Mouse (Mus musculus) kidney, embryonic 16.5 days (tissue): ENCODE measurements around the gene Lrrc8e. TPM values are rescaled to one million over a fixed set of nuclear protein-coding genes. Genes with fewer than 3 reads are reported as not detected.

Experiments
- ATAC-seq: fragments of 200-750 bp; cut with Nextera tagmentation; 2 replicates; pipeline ENCODE4 v1.8.0; 2017; ENCODE audit warnings: moderate TSS enrichment; ENCODE audit not compliant: low FRiP score, low TSS enrichment
- H3K27ac ChIP-seq: fragments of 300-500 bp; sonication (generic); 2 replicates; pipeline ENCODE4 v1.5.1; 2014; ENCODE audit warnings: low read length
- H3K27me3 ChIP-seq: fragments of 300-500 bp; sonication (generic); 2 replicates; pipeline ENCODE4 v1.6.1; 2014; ENCODE audit warnings: low read length, control low read depth, mixed read lengths; ENCODE audit not compliant: insufficient read depth
- H3K36me3 ChIP-seq: fragments of 300-500 bp; sonication (generic); 2 replicates; pipeline ENCODE4 v1.6.1; 2014; ENCODE audit warnings: low read length, control low read depth, mixed read lengths; ENCODE audit not compliant: insufficient read depth
- H3K4me1 ChIP-seq: fragments of 300-500 bp; sonication (generic); 2 replicates; pipeline ENCODE4 v1.6.1; 2014; ENCODE audit warnings: low read length, control low read depth, mixed read lengths; ENCODE audit not compliant: insufficient read depth
- H3K4me2 ChIP-seq: fragments of 300-500 bp; sonication (generic); replicated peaks from 2 replicates; pipeline ENCODE4 v1.6.1; 2014; ENCODE audit warnings: low read depth, low read length
- H3K4me3 ChIP-seq: fragments of 300-500 bp; sonication (generic); 2 replicates; pipeline ENCODE4 v1.5.1; 2014; ENCODE audit warnings: mild to moderate bottlenecking, low read length
- H3K9ac ChIP-seq: fragments of 300-500 bp; sonication (generic); replicated peaks from 2 replicates; pipeline ENCODE4 v1.6.1; 2014; ENCODE audit warnings: low read length
- H3K9me3 ChIP-seq: fragments of 300-500 bp; sonication (generic); 2 replicates; pipeline ENCODE4 v1.6.1; 2016; ENCODE audit warnings: low read length, control low read depth
- WGBS: fragments of 180-500 bp; shearing (Covaris S2); extraction: QIAGEN DNeasy Blood & Tissue Kit; methylation state at CpG from one replicate; pipeline ENCODE4 v1.1.7; 2014; 5-methylcytosine and 5-hydroxymethylcytosine counted together
- polyA plus RNA-seq: library from polyadenylated mRNA; unstranded; fragments of >200 nt; fragmentation: Nextera tagmentation; extraction: Ambion mirVana; gene quantifications from 2 replicates; pipeline ENCODE4 v1.2.1, GENCODE M21; 2015

Gene Lrrc8e
- polyA plus RNA-seq, 1 experiment from 2014 or later, result 1.4 TPM

DNA sequence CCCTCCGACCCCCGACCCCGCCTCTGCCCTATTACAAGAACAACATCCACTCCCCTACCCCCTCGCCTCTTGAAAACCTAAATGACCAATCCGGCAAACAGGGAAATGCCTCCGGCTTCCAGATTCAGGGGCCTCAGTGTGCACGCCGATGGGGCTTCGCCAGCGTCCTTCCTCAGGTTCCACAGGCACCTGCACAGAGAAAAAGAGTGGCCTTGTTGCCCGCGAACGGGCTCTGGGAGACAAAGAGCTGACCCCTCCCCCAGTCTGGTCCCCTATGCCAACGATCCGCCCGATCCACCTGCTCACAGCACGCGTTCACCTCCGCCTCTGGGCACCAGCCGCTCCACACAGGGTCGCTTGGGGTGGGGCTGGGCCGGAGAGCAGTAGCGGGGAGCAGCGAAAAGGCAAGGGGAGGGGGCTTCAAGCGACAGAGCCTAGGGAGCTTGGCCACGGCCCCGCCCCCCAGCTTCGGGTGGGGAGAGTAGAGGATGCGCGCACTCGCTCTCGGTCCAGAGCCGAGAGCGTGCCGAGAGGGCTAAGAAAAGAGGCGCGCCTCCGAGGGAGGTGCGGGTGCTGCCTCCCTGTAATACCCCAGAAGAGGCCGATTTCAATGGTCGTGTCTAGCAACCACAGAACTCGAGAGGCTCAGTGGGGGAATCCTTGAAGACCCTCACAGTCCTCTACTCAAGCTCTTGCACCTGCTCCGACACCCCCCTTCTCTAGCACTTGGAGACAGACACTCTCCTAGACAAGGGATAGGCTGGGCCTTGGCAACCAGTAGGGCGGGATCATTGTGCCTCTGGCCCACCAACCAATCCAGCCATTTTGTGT lies 9.6 kb upstream of the Lrrc8e start, which contains the start of gene Prr36:
Prr36 (minus strand) TSS at position 669 of the 831 bp plus-strand sequence.
- H3K9me3 ChIP-seq, result no peaks in the 10 kb centered on the region
- peak; percentile 60 for ATAC-seq
- peaks cover 39% of the 10 kb centered on the region for H3K27me3 ChIP-seq
- peak within 1 kb of the TSS; percentile 66 for H3K4me2 ChIP-seq
- H3K27ac ChIP-seq, result no peak within 1 kb of the TSS
- 2% methylated on average over 44 of the region's 44 CpGs for WGBS
- H3K9ac ChIP-seq, result peak within 1 kb of the TSS; percentile 64
- H3K36me3 ChIP-seq, result no peaks in the 10 kb centered on the region
- peaks cover 30% of the 10 kb centered on the region for H3K4me1 ChIP-seq
- H3K4me3 ChIP-seq, result peak within 1 kb of the TSS; percentile 46

DNA sequence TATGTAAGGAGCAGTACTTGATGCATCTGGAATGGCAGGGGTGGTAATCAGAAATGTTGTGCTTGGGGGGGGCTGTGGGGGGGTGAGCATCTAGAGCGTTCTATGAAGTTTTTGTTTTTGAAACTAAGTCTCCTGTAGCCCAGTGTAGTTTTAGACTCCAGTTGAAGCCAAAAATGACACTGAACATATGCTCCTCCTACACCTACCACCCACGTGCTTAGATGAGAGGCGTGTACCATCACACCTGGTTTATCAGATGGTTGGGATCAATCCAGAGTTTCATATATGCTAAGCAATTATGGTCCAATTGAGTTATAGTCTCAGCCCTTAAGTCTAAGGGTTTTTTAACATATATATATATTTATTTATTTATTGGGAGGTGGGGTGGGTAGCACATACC lies 7.0 kb upstream of the Lrrc8e start:
- 88% methylated on average over 3 of the region's 3 CpGs for whole genome bisulfite sequencing
- no peak for ATAC-seq
- H3K9me3 ChIP-seq, result no peaks in the 10 kb centered on the region
- peaks cover 35% of the 10 kb centered on the region for H3K27me3 ChIP-seq
- H3K36me3 ChIP-seq, result no peaks in the 10 kb centered on the region
- H3K4me2 ChIP-seq, result no peak overlapping the region
- no peak overlapping the region for H3K9ac ChIP-seq
- H3K27ac ChIP-seq, result no peak overlapping the region
- H3K4me3 ChIP-seq, result no peak overlapping the region
- H3K4me1 ChIP-seq, result peaks cover 11% of the 10 kb centered on the region; the same call in 1 of the 2 replicates

DNA sequence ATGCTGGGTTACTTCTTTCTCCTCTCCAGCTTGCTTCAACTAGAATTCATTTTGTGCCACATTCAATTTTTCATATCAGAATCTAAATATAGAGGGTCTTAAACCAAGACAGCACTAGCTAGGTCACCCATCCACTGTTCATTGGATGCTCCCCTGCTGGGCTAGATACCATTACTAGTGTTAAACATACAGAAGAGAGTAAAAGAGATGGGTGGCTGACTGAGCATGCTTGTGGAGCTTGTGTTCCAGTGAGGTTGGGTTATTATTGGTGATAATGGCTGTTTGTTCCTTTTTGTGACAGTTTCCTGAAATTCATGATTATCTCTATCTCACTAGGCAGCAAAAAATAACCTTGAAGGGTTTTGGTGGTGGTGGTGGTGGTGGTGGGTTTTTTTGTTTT lies 4.6 kb upstream of the Lrrc8e start:
- H3K4me3 ChIP-seq, result no peak overlapping the region
- no peak for ATAC-seq
- H3K27ac ChIP-seq, result no peak overlapping the region
- no peak overlapping the region for H3K9ac ChIP-seq
- no peaks in the 10 kb centered on the region for H3K9me3 ChIP-seq
- H3K4me2 ChIP-seq, result no peak overlapping the region
- H3K36me3 ChIP-seq, result no peaks in the 10 kb centered on the region
- peaks cover 6% of the 10 kb centered on the region for H3K4me1 ChIP-seq
- H3K27me3 ChIP-seq, result peaks cover 13% of the 10 kb centered on the region

DNA sequence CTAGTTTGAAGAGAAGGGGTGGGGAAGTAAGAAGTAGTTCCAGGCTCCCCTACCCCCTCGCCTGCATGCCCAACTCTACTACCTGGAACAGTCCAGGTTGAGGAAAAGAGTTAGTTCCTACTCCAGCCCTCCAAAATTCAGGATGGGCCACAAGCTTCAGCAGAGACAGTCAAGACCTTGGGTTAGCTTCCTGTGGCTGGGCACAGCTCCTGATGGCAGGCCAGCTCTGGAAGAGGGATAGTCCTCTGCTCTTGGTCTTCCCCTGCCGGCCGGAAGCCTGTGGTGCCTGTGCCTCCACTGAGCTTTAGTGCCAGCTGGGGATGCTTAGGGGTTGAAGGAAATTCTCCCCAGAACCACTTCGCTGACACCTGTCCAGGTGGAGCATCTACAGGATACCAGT lies 304 bp upstream of the Lrrc8e start:
- Histone ChIP-seq H3K36me3 (no peaks in the 10 kb centered on the region), H3K27ac (no peak overlapping the region), H3K9me3 (no peaks in the 10 kb centered on the region), H3K4me2 (peak overlapping the region; percentile 60), H3K4me1 (peaks cover 7% of the 10 kb centered on the region), H3K27me3 (peaks cover 2% of the 10 kb centered on the region; the same call in 1 of the 2 replicates), H3K4me3 (peak overlapping the region; percentile 43), H3K9ac (peak overlapping the region; percentile 52)
- peak; percentile 18; the same call in 1 of the 2 replicates for ATAC-seq
- WGBS, result 18% methylated on average over 4 of the region's 4 CpGs

DNA sequence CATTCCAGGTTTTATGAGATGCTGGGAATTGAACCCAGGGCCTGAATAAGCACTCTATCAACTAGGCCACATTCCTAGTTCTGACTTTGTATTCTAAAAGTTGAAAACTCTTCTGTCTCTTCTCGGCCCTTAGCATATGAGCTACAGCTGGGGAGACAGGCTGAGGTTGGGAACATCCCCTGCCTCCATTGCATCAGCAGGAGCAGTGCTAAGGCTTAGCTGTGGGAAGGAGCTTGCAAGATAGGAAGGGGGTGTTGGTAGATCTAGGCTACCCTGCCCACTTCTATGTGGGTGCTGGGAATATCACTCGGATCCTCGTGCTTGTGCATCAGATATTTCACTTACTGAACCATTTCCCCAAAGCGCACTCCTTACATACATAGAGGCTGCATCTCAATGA lies 1.3 kb downstream of the Lrrc8e start:
- H3K27me3 ChIP-seq, result peaks cover 2% of the 10 kb centered on the region; the same call in 1 of the 2 replicates
- H3K36me3 ChIP-seq, result no peaks in the 10 kb centered on the region
- ATAC-seq, result no peak
- H3K4me1 ChIP-seq, result peaks cover 7% of the 10 kb centered on the region
- no peak overlapping the region for H3K4me2 ChIP-seq
- 92% methylated on average over 4 of the region's 4 CpGs for WGBS
- no peak overlapping the region for H3K27ac ChIP-seq
- no peak overlapping the region for H3K9ac ChIP-seq
- H3K9me3 ChIP-seq, result no peaks in the 10 kb centered on the region
- no peak overlapping the region for H3K4me3 ChIP-seq

DNA sequence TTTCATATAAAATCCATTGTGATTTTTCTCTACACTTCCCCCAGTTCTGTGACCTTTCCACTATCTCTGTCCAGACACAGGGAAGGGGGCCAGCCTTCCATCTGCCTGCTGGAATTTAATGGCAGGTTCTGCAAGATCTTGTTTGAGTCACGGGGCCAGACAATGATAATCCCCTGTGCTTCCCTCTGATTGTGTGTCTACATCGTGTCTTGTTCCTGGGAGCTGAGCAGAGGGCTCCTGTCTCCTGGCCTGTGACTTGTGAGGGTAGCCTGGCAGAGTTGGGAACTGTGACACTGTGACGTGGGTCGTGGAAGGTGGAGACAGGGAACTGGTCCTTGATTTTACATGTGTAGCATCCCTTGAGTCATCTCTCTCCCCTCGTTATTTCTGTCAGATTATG lies 3.2 kb downstream of the Lrrc8e start:
- peaks cover 2% of the 10 kb centered on the region; the same call in 1 of the 2 replicates for H3K27me3 ChIP-seq
- H3K4me1 ChIP-seq, result peaks cover 7% of the 10 kb centered on the region
- WGBS, result 73% methylated on average over 5 of the region's 5 CpGs
- H3K9ac ChIP-seq, result no peak overlapping the region
- no peak overlapping the region for H3K4me2 ChIP-seq
- ATAC-seq, result no peak
- no peaks in the 10 kb centered on the region for H3K36me3 ChIP-seq
- no peak overlapping the region for H3K4me3 ChIP-seq
- H3K9me3 ChIP-seq, result no peaks in the 10 kb centered on the region
- H3K27ac ChIP-seq, result no peak overlapping the region

DNA sequence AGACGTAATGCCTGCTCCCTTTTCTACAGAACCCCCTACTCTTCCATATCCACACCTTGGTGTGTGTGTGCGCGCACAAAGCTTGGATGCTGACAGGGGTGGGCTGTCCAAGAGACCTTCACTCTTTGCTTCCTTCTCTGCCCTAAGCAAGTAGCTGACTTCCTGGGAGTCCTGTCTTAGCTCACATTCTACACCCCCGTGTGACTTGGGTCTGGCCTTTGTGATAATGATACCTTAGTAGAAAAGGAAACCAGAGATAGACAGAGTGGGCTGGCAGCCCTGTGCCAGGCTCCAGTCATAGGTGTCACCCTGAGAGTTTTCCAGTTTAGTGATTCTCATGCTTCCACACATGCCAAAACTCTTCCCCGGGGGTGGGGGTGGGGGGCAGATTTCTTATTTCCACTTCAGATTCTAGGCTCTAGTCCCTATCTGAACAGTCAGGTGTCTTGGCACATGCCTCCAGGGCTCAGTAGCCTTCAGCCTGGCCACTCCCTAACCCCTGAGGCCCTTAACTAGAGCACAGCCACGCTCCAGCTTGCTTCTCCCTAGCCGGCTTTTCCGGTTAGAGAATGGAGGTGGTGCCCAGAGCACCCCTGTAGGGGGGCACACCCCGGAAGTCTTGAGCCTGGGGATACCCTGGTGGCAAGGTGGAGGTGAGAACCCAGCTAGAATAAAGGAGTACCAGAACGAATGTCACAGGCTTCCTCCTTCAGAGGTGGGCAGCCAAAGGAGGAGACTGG lies 4.2 kb downstream of the Lrrc8e start:
- Histone ChIP-seq H3K27ac (no peak overlapping the region), H3K9me3 (no peaks in the 10 kb centered on the region), H3K27me3 (peaks cover 2% of the 10 kb centered on the region; the same call in 1 of the 2 replicates), H3K4me1 (peaks cover 7% of the 10 kb centered on the region), H3K4me2 (no peak overlapping the region), H3K9ac (no peak overlapping the region), H3K36me3 (no peaks in the 10 kb centered on the region), H3K4me3 (no peak overlapping the region)
- no peak for ATAC-seq
- 55% methylated on average over 10 of the region's 10 CpGs for WGBS

DNA sequence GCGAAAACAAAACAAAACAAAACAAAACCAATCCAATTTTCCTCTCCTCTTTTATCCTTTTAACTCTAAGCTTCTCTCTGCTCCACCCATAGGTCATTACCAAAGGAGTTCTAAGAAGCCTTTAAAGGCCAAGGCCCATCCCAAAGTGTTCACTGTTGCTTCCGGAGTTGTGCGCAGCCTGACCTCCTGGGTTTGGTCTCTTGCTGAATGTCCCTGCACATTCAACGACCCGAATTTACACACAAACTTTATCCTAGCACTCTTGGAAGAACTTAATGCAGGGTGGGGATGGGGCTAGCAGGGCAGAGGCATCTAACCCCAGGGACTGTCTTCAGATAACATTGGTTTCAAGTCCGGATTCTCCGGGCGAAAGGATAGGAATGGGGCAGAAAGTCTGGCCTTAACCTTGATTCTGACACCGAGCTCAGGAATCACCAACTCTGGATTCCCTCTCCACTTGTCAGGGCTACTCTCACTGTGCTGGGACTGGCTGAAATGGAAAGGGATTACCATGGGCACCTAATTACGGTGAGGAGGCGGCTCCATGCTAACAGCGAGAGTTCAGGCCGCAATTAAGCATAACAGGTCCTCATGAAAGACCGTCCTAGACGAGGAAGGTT lies 11.3 kb downstream of the Lrrc8e start:
- peaks cover 5% of the 10 kb centered on the region for H3K36me3 ChIP-seq
- 17% methylated on average over 15 of the region's 15 CpGs for WGBS
- ATAC-seq, result no peak; the same call in 1 of the 2 replicates
- H3K27me3 ChIP-seq, result no peaks in the 10 kb centered on the region
- H3K9me3 ChIP-seq, result no peaks in the 10 kb centered on the region
- peak overlapping the region; percentile 65 for H3K4me2 ChIP-seq
- peak overlapping the region; percentile 95 for H3K27ac ChIP-seq
- peak overlapping the region; percentile 76 for H3K9ac ChIP-seq
- H3K4me1 ChIP-seq, result peaks cover 30% of the 10 kb centered on the region
- H3K4me3 ChIP-seq, result peak overlapping the region; percentile 83

DNA sequence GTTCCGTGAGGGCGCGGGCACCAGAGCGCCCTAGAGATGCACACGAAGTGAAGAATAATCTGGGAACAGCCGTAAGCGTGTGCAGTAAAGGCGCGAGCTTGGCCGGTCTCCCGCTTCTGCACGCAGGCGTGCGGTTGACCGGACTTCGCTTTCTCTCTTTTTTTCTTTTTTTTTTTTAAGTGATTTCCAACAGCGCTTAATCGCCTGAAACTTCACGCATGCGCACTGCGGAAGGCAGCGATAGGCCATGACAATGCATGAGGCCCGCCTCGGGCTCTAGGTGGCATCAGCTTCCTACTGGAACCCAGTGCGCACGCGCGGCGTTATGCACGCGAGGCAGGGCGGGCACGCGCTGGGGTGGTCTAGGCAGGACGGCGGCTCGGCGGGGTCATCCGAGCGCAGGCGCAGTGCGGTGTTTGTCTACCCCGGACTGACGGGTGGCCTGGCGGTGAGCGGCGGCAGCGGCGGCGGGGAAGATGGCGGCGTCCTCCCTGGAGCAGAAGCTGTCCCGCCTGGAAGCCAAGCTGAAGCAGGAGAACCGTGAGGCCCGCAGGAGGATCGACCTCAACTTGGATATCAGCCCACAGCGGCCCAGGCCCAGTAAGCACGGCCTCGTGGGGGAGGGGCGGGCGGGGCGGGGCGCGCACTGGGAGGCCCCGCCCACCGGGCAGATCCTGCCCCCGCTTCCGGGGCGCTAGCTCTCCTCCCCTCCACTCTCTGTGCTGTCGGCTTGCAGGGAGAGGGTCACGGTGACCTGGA lies 12.0 kb downstream of the Lrrc8e start, which contains the start of the genes Map2k7 and Gm49320:
Map2k7 (plus strand) TSS at position 307 of the 759 bp plus-strand sequence.
Gm49320 (plus strand) TSS at position 432 of the 759 bp plus-strand sequence.
- WGBS, result under 1% methylated on average over 64 of the region's 71 CpGs
- peaks cover 30% of the 10 kb centered on the region for H3K4me1 ChIP-seq
- peak within 1 kb of the TSS; percentile 84 for H3K9ac ChIP-seq
- ATAC-seq, result peak; percentile 95
- no peaks in the 10 kb centered on the region for H3K9me3 ChIP-seq
- H3K4me2 ChIP-seq, result peak within 1 kb of the TSS; percentile 70
- peak within 1 kb of the TSS; percentile 95 for H3K27ac ChIP-seq
- H3K4me3 ChIP-seq, result peak within 1 kb of the TSS; percentile 83
- peaks cover 12% of the 10 kb centered on the region for H3K36me3 ChIP-seq
- no peaks in the 10 kb centered on the region for H3K27me3 ChIP-seq
